Mouse (Mus musculus) kidney, embryonic 15.5 days (tissue): ENCODE results near the gene Rps6kb1. TPM values are rescaled to one million over a fixed set of nuclear protein-coding genes. Genes with fewer than 3 reads are reported as not detected.
A peak's percentile ranks its signal among the peaks of the same experiment; 100 is the strongest.
"Not testable (repeated sequence)": the region's sequence is repeated elsewhere in the genome, so short reads cannot be mapped to it uniquely, and the experiment has no call there.

Source experiments
- ATAC-seq: fragments of 200-750 bp; cut with Nextera tagmentation; replicated peaks from 2 replicates; pipeline ENCODE4 v1.8.0; 2017; ENCODE audit warnings: moderate TSS enrichment; ENCODE audit not compliant: low FRiP score
- H3K27ac ChIP-seq: fragments of 300-500 bp; sonication (generic); 2 replicates; pipeline ENCODE4 v1.5.1; 2015; ENCODE audit warnings: mild to moderate bottlenecking, inconsistent platforms
- H3K27me3 ChIP-seq: fragments of 300-500 bp; sonication (generic); 2 replicates; pipeline ENCODE4 v1.6.1; 2015; ENCODE audit warnings: inconsistent platforms
- H3K36me3 ChIP-seq: fragments of 300-500 bp; sonication (generic); 2 replicates; pipeline ENCODE4 v1.6.1; 2015; ENCODE audit warnings: inconsistent platforms
- H3K4me1 ChIP-seq: fragments of 300-500 bp; sonication (generic); 2 replicates; pipeline ENCODE4 v1.6.1; 2015; ENCODE audit warnings: inconsistent platforms
- H3K4me2 ChIP-seq: fragments of 300-500 bp; sonication (generic); 2 replicates; pipeline ENCODE4 v1.6.1; 2015; ENCODE audit warnings: moderate library complexity, mild to moderate bottlenecking, inconsistent platforms
- H3K4me3 ChIP-seq: fragments of 300-500 bp; sonication (generic); replicated peaks from 2 replicates; pipeline ENCODE4 v1.5.1; 2015; ENCODE audit warnings: mild to moderate bottlenecking, inconsistent platforms
- H3K9ac ChIP-seq: fragments of 300-500 bp; sonication (generic); 2 replicates; pipeline ENCODE4 v1.6.1; 2015; ENCODE audit warnings: mild to moderate bottlenecking, inconsistent platforms
- H3K9me3 ChIP-seq: fragments of 300-500 bp; sonication (generic); replicated peaks from 2 replicates; pipeline ENCODE4 v1.6.1; 2016; ENCODE audit warnings: inconsistent platforms
- WGBS: fragments of 180-500 bp; shearing (Covaris S2); methylation state at CpG from one replicate; pipeline ENCODE4 v1.1.7; 2015; ENCODE audit warnings: mixed read lengths; 5-methylcytosine and 5-hydroxymethylcytosine counted together
- polyA plus RNA-seq: library from polyadenylated mRNA; unstranded; fragments of >200 nt; fragmentation: Nextera tagmentation; extraction: Ambion mirVana; gene quantifications from 2 replicates; pipeline ENCODE4 v1.2.1, GENCODE M21; 2015

Gene Rps6kb1
- polyA plus RNA-seq, 1 experiment from 2014 or later = 60.9 TPM

- Histone ChIP-seq H3K4me3 (no peak overlapping the region), H3K9ac (no peak overlapping the region), H3K4me2 (no peak overlapping the region), H3K36me3 (peaks cover 40% of the 10 kb centered on the region; the same call in 1 of the 2 replicates), H3K4me1 (no peaks in the 10 kb centered on the region), H3K27me3 (no peaks in the 10 kb centered on the region), H3K27ac (no peak overlapping the region), H3K9me3 (no peaks in the 10 kb centered on the region)
- WGBS = 82% methylated on average over 4 of the region's 4 CpGs
- no peak for ATAC-seq
These were observed 13.7 kb upstream of the Rps6kb1 start for GRCm38 (mm10) chr11:86558258-86558657.

DNA sequence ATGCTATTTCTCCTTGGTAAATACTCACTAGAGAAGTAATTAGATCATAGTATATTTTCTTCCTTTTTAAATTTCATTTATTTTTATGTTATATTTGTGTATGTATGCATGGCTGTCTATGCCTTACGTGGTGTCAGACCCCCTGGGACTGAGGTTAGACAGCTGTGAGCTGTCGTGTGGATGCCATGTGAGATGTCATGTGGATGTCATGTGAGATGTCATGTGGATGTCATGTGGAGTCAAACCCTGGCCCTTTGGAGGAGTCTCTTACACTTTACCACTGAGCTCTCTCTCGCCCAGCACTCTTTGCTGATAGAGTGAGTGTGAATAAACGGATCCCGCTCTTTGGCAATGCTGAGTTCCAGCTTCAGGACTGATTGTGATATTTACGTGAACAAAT lies 8.9 kb upstream of the Rps6kb1 start:
- peaks cover 37% of the 10 kb centered on the region for H3K36me3 ChIP-seq
- no peak overlapping the region for H3K9ac ChIP-seq
- H3K4me3 ChIP-seq = no peak overlapping the region
- no peak overlapping the region for H3K4me2 ChIP-seq
- 92% methylated on average over 6 of the region's 6 CpGs for WGBS
- ATAC-seq = no peak
- H3K27me3 ChIP-seq = no peaks in the 10 kb centered on the region
- no peak overlapping the region for H3K27ac ChIP-seq
- no peaks in the 10 kb centered on the region for H3K9me3 ChIP-seq
- H3K4me1 ChIP-seq = no peaks in the 10 kb centered on the region

DNA sequence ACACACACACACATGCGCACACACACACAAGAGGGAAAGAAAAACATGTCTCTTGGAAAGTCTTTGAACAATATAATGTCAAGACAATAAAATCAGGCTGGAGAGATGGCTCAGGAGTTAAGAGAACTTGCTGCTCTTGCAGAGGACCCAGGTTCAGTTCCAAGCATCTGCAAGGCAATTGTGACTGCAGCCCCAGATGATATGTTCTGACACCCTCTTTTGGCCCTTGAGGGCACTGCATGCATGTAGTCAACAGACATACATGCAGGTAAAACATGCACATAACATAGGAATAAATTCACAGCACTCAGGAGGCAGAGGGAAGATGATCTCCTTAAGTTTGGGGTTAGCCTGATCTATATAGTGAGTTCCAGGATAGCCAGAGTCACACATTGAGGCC lies 2.8 kb upstream of the Rps6kb1 start:
- peaks cover 15% of the 10 kb centered on the region for H3K36me3 ChIP-seq
- no peak for ATAC-seq

GRCm38 (mm10) chr11:86545556-86545955 lies 951 bp upstream of the Rps6kb1 start:
- Histone ChIP-seq H3K36me3 (peaks cover 13% of the 10 kb centered on the region), H3K9me3 (no peaks in the 10 kb centered on the region), H3K4me2 (peak overlapping the region; percentile 66), H3K4me1 (peaks cover 16% of the 10 kb centered on the region), H3K9ac (peak overlapping the region; percentile 51), H3K4me3 (peak overlapping the region; percentile 92), H3K27me3 (no peaks in the 10 kb centered on the region), H3K27ac (peak overlapping the region; percentile 80)
- 78% methylated on average over 8 of the region's 8 CpGs for WGBS
- ATAC-seq = no peak

More for the DNA sequence above, 2.8 kb upstream of the Rps6kb1 start:
- Histone ChIP-seq H3K9me3 (no peaks in the 10 kb centered on the region), H3K4me2 (no peak overlapping the region), H3K4me3 (no peak overlapping the region), H3K9ac (no peak overlapping the region), H3K4me1 (peaks cover 15% of the 10 kb centered on the region), H3K27ac (no peak overlapping the region), H3K27me3 (no peaks in the 10 kb centered on the region)
- 90% methylated on average over 1 of the region's 1 CpGs for WGBS

DNA sequence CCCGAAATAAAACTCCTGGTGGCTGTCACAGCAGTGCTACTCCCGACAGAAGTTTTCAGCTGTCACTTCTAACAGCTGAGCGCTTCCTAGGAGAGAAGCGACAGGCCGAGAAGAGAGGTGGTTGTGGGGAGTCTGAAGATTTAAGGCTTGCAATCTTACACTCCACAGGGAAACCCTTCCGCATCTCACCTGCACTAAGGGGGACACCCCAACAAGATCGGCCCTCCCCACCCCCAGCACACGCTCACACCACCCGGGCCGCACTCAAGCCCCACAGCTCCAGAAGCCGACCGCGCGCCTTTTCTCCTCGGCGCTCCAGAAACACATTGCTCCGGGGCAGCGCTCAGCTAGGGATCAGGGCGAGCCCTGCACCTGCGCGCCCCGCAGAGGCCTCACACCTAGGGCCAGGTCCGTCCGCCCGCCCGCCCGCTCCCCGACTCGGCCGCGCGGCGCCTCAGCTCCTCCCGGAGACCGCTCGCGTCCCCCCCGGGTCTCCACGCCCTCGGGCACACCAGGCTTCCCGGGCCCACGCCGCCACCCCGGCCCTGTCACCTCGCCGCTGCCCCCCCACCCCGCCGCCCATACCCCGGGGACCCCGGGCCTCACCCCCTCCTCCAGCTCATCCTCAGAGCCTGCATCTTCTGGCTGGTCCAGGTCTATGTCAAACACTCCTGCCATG lies 506 bp downstream of the Rps6kb1 start:
- Histone ChIP-seq H3K4me2 (peak overlapping the region; percentile 66), H3K27me3 (no peaks in the 10 kb centered on the region), H3K27ac (peak overlapping the region; percentile 90), H3K4me3 (peak overlapping the region; percentile 92), H3K9ac (peak overlapping the region; percentile 96), H3K9me3 (no peaks in the 10 kb centered on the region), H3K4me1 (peaks cover 16% of the 10 kb centered on the region), H3K36me3 (peaks cover 5% of the 10 kb centered on the region; the same call in 1 of the 2 replicates)
- ATAC-seq = peak; percentile 79
- 1% methylated on average over 48 of the region's 50 CpGs for WGBS

- 0 out of 2 replicates have a peak overlapping the region, but pooled peaks have one; percentile 66 for H3K4me2 ChIP-seq
- 91% methylated on average over 1 of the region's 1 CpGs for WGBS
- no peak for ATAC-seq
These were observed 1.8 kb downstream of the Rps6kb1 start for GRCm38 (mm10) chr11:86542851-86543250.

DNA sequence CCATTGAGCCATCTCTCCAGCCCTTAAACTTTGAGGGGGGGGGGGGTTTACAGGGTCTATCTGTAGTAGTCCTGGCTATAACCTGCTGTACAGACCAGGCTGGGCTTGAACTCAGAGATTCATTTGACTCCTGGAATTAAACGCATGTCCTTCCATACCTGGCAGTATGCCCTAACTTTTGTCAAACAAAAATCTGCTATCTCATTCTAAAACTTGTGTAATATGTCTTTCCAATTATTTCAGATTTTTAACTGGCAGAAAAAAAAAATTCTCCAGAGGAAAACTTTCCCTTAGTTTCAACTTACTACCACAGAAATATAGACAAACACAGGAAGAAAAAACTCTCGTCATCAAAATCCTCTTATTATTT lies 4.1 kb downstream of the Rps6kb1 start:
- H3K9ac ChIP-seq = no peak overlapping the region
- WGBS = 91% methylated on average over 2 of the region's 2 CpGs
- H3K27ac ChIP-seq = no peak overlapping the region
- H3K4me2 ChIP-seq = no peak overlapping the region
- peaks cover 13% of the 10 kb centered on the region for H3K4me1 ChIP-seq
- ATAC-seq = no peak
- no peaks in the 10 kb centered on the region for H3K9me3 ChIP-seq
- no peak overlapping the region for H3K4me3 ChIP-seq
- 0 out of 2 replicates have a peak, but pooled peaks cover 4% of the 10 kb centered on the region for H3K36me3 ChIP-seq
- H3K27me3 ChIP-seq = no peaks in the 10 kb centered on the region

More at GRCm38 (mm10) chr11:86542851-86543250, 1.8 kb downstream of the Rps6kb1 start:
- Histone ChIP-seq H3K9ac (no peak overlapping the region), H3K9me3 (no peaks in the 10 kb centered on the region), H3K36me3 (0 out of 2 replicates have a peak, but pooled peaks cover 4% of the 10 kb centered on the region), H3K4me1 (peaks cover 16% of the 10 kb centered on the region), H3K27me3 (no peaks in the 10 kb centered on the region), H3K4me3 (no peak overlapping the region), H3K27ac (no peak overlapping the region)

GRCm38 (mm10) chr11:86539716-86540475 lies 4.7 kb downstream of the Rps6kb1 start:
- WGBS = 83% methylated on average over 6 of the region's 6 CpGs
- Histone ChIP-seq H3K27ac (no peak overlapping the region), H3K27me3 (no peaks in the 10 kb centered on the region), H3K4me3 (no peak overlapping the region), H3K9me3 (no peaks in the 10 kb centered on the region), H3K36me3 (0 out of 2 replicates have a peak, but pooled peaks cover 4% of the 10 kb centered on the region), H3K4me1 (peaks cover 11% of the 10 kb centered on the region; the same call in 1 of the 2 replicates), H3K4me2 (no peak overlapping the region), H3K9ac (no peak overlapping the region)
- no peak for ATAC-seq

GRCm38 (mm10) chr11:86538786-86539185 lies 5.8 kb downstream of the Rps6kb1 start:
- Histone ChIP-seq H3K9ac (no peak overlapping the region), H3K36me3 (peaks cover 9% of the 10 kb centered on the region), H3K27ac (no peak overlapping the region), H3K4me2 (no peak overlapping the region), H3K27me3 (no peaks in the 10 kb centered on the region), H3K4me3 (no peak overlapping the region), H3K9me3 (no peaks in the 10 kb centered on the region), H3K4me1 (peaks cover 11% of the 10 kb centered on the region; the same call in 1 of the 2 replicates)
- no peak for ATAC-seq
- WGBS = 92% methylated on average over 4 of the region's 4 CpGs

DNA sequence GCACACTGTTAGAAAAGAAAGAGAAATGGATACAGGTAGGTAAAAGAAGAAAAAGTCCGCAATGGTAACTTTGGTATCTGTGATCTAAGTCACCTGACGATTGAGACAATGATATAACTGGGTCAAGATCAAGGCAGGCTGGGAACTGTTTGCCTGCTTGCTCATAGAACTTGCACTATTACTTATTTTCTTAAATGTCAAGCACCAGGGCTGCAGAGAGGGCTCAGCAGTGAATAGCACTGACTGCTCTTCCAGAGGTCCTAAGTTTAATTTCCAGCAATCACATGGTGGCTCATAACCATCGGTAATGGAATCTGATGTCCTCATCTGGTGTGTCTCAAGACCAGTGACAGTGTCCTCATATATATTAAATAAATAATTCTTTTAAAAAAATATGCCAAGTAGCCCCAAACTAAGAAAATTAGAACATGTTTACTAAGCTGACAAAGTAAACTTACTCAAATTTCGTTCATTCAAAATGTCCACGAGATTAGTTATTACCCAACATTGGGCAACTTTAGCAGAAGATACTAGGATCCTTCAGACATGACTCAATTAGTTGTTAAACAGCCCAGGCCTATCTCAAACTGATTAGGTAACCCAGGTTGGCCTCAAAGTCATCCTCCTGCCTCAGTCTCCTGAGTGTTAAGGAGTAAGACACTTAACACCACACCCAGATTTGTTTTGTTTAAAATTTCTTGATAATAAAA lies 10.2 kb downstream of the Rps6kb1 start:
- ATAC-seq = no peak
- WGBS = 92% methylated on average over 5 of the region's 5 CpGs
- Histone ChIP-seq H3K27me3 (no peaks in the 10 kb centered on the region), H3K4me2 (no peak overlapping the region), H3K36me3 (peaks cover 40% of the 10 kb centered on the region), H3K27ac (no peak overlapping the region), H3K4me1 (no peaks in the 10 kb centered on the region), H3K4me3 (no peak overlapping the region), H3K9me3 (no peaks in the 10 kb centered on the region), H3K9ac (no peak overlapping the region)

GRCm38 (mm10) chr11:86533302-86533701 lies 11.3 kb downstream of the Rps6kb1 start:
- 92% methylated on average over 6 of the region's 6 CpGs for WGBS
- peaks cover 51% of the 10 kb centered on the region for H3K36me3 ChIP-seq
- H3K4me2 ChIP-seq, H3K9me3 ChIP-seq, H3K27ac ChIP-seq, H3K4me1 ChIP-seq, H3K9ac ChIP-seq, ATAC-seq, H3K27me3 ChIP-seq, H3K4me3 ChIP-seq: not testable (repeated sequence)

DNA sequence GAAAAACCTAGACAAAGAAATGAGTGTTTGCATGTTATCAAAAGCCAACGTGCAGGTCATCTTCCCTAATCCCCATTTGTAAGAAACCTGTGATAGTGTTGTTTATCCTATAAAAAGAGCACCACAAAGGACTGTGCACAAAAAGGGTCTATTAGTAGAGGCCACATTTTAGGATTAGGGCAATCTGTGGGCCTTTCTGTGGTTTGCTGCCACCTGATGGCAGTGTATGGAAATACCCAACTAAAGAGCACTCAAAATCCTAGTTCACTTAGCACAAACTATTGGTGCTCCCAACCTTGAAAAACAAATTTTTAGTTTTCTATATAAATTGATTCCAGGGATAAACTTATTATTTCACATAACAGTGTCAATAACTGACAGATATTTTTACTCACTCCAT lies 11.8 kb downstream of the Rps6kb1 start:
- ATAC-seq = no peak
- peaks cover 55% of the 10 kb centered on the region for H3K36me3 ChIP-seq
- H3K9me3 ChIP-seq = no peaks in the 10 kb centered on the region
- H3K27me3 ChIP-seq = no peaks in the 10 kb centered on the region
- 81% methylated on average over 1 of the region's 1 CpGs for WGBS
- H3K4me1 ChIP-seq = no peaks in the 10 kb centered on the region
- no peak overlapping the region for H3K4me3 ChIP-seq
- no peak overlapping the region for H3K4me2 ChIP-seq
- no peak overlapping the region for H3K27ac ChIP-seq
- H3K9ac ChIP-seq = no peak overlapping the region
